Mouse (Mus musculus) ES-E14 (cell line): ENCODE results near the gene Rgs19.

ENCODE experiments used
- CHD2 ChIP-seq: IDR thresholded peaks from 2 replicates; pipeline ENCODE4 v1.6.1; 2014; ENCODE audit warnings: mild to moderate bottlenecking, low read depth, low read length, inconsistent platforms
- HCFC1 ChIP-seq: IDR thresholded peaks from 2 replicates; pipeline ENCODE4 v1.6.1; 2012; ENCODE audit warnings: low read length, inconsistent platforms, borderline replicate concordance; ENCODE audit not compliant: insufficient read depth
- MAFK ChIP-seq: IDR thresholded peaks from 2 replicates; pipeline ENCODE4 v1.6.1; 2014; ENCODE audit warnings: mild to moderate bottlenecking, low read depth, low read length, inconsistent platforms; ENCODE audit not compliant: insufficient read depth
- ZC3H11A ChIP-seq: IDR thresholded peaks from 2 replicates; pipeline ENCODE4 v1.6.1; 2012; ENCODE audit warnings: low read depth, mild to moderate bottlenecking, inconsistent platforms, low read length, borderline replicate concordance
- ZNF384 ChIP-seq: IDR thresholded peaks from 2 replicates; pipeline ENCODE4 v1.6.1; 2012; ENCODE audit warnings: low read depth, low read length, inconsistent platforms

DNA sequence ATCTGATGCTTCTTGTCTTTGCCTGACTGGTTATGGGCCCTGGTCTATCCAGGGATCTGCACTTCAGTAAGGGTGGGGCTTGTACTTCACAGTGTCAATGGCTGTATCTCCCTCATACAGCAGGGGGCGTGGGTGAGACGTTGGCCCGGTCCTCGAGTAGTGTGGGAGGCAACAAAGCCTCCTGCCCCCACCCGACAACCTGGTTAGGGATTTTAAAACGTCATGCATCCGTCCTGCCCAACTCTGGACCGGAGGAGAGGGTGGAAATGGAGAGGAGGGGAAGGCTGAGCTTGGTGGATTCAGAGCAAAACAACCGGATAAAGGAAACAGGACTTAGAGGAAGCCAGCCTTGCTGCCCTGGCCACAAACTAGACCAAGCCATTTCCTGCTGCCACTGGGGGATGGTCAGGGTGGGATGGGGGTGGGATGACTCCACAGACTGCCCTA lies 34.1 kb downstream of the Rgs19 start:
- TF ChIP-seq MAFK (no peak), ZNF384 (no peak), HCFC1 (no peak), CHD2 (no peak), ZC3H11A (no peak)
